Mouse (Mus musculus): ENCODE data around the gene Elavl3. TPM values are rescaled to one million over a fixed set of nuclear protein-coding genes. Genes with fewer than 3 reads are reported as not detected.

The Elavl3 gene
- polyA plus RNA-seq (2015; fragmentation: Nextera tagmentation; extraction: Ambion mirVana), result 0.73 and 1.1 TPM in 2 replicates

DNA sequence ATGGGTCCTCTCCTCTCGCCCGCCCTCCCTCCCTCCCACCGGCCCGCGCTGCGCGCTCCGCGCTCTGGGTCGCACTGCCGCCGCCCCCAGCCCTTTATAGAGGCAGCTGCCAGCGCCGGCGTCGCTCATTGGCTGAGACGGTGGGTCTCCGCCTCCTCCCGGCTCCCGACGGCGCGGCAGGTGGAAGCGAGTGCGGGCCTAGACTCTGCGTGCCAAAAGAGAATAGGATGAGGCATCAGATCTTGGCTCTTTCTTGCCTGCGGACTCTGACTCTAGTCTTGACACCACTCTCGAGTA is at the start of gene Elavl3:
Gene Elavl3, minus strand, starts transcription at position 66 of the 297 bp plus-strand sequence.
- TF ChIP-seq CTCF (IDR thresholded peaks at IDR 0.05; ENCODE audit: low read depth), result no peak
- no peak for TF ChIP-seq EP300 (optimal IDR thresholded peaks at IDR 0.05)
- no peak for ATAC-seq (ENCODE audit: low FRiP score, low TSS enrichment)
- Histone ChIP-seq H3K9ac (ENCODE audit: low read length) (no peak within 1 kb of the TSS), H3K4me2 (replicated peaks; ENCODE audit: low read depth) (peak within 1 kb of the TSS; percentile 50), H3K27ac (replicated peaks) (no peak within 1 kb of the TSS), H3K27me3 (ENCODE audit: control insufficient read depth, insufficient read depth, low read length) (peaks cover 10% of the 10 kb centered on the region; the same call in 1 of the 2 replicates), H3K4me1 (replicated peaks; ENCODE audit: control insufficient read depth, insufficient read depth) (peaks cover 2% of the 10 kb centered on the region; the same call in 1 of the 2 replicates), H3K9me3 (ENCODE audit: control insufficient read depth, low read length) (no peaks in the 10 kb centered on the region), H3K36me3 (ENCODE audit: control insufficient read depth, insufficient read depth, low read length) (no peaks in the 10 kb centered on the region; the same call in 1 of the 2 replicates), H3K4me3 (ENCODE audit: low read depth, low read length) (peak within 1 kb of the TSS; percentile 32)
- under 1% methylated on average over 17 of the region's 28 CpGs for WGBS
- DNase-seq (ENCODE audit: low spot score), result peak; percentile 35

DNA sequence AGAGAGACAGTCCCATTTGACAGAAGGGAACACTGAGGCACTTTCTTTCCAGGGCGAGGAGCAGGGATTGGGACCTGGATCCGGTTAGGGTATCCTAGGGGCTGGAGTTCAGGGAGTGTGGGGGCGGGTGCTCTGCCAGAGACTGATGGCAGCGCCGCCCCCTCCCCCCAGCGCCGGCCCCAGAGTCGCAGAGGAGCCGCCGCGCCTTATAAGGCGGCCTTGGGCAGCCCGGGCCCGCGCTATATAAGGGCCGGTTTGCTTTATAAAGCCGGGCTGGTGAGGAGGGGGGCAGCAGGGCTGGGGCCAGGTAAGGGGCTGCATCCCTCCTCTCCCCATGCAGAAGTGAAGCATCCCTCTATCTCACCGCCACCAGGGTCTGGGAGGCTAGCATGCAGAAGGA is 48.1 kb upstream of the Elavl3 start:
- Histone ChIP-seq H3K9ac (ENCODE audit: low read length) (peak overlapping the region; percentile 60), H3K4me3 (ENCODE audit: low read depth, low read length) (peak overlapping the region; percentile 31), H3K4me2 (replicated peaks; ENCODE audit: low read depth) (peak overlapping the region; percentile 46), H3K4me1 (replicated peaks; ENCODE audit: control insufficient read depth, insufficient read depth) (no peaks in the 10 kb centered on the region), H3K36me3 (ENCODE audit: control insufficient read depth, insufficient read depth, low read length) (no peaks in the 10 kb centered on the region), H3K9me3 (ENCODE audit: control insufficient read depth, low read length) (no peaks in the 10 kb centered on the region), H3K27ac (replicated peaks) (peak overlapping the region; percentile 88), H3K27me3 (ENCODE audit: control insufficient read depth, insufficient read depth, low read length) (no peaks in the 10 kb centered on the region)
- ATAC-seq (ENCODE audit: low FRiP score, low TSS enrichment) (peak; percentile 57; the same call in 1 of the 2 replicates), DNase-seq (ENCODE audit: low spot score) (peak; percentile 24)
- TF ChIP-seq EP300 (optimal IDR thresholded peaks at IDR 0.05) (no peak), CTCF (IDR thresholded peaks at IDR 0.05; ENCODE audit: low read depth) (no peak)
- 3% methylated on average over 17 of the region's 18 CpGs for WGBS

DNA sequence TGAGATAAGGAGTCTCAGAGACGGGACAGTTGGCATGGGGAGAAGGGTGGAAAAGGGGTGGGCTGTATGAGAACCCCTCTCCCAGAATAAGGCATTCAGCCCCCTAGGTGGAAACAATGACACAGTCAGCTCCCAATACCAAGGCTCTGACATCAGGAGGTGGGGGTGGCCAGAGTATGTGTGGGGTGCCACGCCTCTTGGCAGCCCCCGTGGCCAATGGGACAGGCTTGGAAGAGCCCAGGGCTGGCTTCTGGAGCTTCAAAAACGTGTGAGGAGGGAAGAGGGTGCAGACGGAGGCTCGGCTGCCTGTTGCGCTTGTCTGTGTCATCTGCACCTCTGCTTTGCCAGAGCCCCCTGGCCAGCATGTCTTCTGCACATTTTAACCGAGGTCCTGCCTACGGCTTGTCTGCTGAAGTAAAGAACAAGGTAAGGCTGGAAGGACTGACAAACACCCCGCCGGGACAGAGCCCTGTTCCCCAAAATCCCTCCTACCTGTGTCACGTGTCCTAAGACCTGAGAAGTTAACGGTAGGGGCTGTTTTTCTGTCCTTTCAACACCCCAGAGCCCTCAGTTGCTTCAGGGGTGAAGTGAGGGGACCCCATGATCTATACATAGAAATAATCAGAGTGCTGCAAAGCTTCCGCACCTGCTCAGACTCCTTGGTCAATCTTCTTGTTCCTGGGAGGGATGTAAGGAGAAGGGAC is 47.3 kb upstream of the Elavl3 start, which contains the start of gene Cnn1:
Gene Cnn1, plus strand, starts transcription at position 224 of the 704 bp plus-strand sequence.
- WGBS, result 7% methylated on average over 14 of the region's 14 CpGs
- no peak for TF ChIP-seq EP300 (optimal IDR thresholded peaks at IDR 0.05)
- TF ChIP-seq CTCF (IDR thresholded peaks at IDR 0.05; ENCODE audit: low read depth), result no peak
- DNase-seq (ENCODE audit: low spot score) (peak; percentile 58), ATAC-seq (ENCODE audit: low FRiP score, low TSS enrichment) (peak; percentile 67)
- Histone ChIP-seq H3K27me3 (ENCODE audit: control insufficient read depth, insufficient read depth, low read length) (no peaks in the 10 kb centered on the region), H3K27ac (replicated peaks) (peak within 1 kb of the TSS; percentile 88), H3K36me3 (ENCODE audit: control insufficient read depth, insufficient read depth, low read length) (no peaks in the 10 kb centered on the region), H3K4me2 (replicated peaks; ENCODE audit: low read depth) (peak within 1 kb of the TSS; percentile 46), H3K9me3 (ENCODE audit: control insufficient read depth, low read length) (no peaks in the 10 kb centered on the region), H3K4me3 (ENCODE audit: low read depth, low read length) (peak within 1 kb of the TSS; percentile 31), H3K9ac (ENCODE audit: low read length) (peak within 1 kb of the TSS; percentile 60), H3K4me1 (replicated peaks; ENCODE audit: control insufficient read depth, insufficient read depth) (no peaks in the 10 kb centered on the region)

DNA sequence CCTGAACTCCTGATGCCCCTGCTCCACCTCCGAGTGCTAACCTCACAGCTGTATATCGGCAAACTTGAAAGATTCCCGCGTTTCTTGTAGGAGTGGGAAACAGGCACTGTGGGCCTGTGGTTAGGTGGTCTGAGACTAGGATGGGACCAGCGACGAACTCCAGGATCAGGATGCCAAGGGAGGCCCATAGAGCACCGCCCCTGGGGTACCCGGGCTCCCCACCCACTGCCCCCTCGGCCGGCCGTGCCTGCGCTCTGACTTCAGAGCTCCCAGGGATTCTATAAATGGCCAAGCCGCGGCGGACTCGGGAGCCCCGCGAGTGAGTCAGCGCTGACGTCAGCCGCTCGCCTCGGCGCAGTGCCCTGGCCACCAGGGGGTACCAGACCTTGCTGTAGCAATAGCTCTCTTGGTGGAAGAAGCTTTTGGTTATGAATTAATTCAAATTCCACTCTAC is 44.1 kb upstream of the Elavl3 start:
- H3K27ac ChIP-seq (replicated peaks), result no peak overlapping the region; the same call in 1 of the 2 replicates
- no peaks in the 10 kb centered on the region for H3K36me3 ChIP-seq (ENCODE audit: control insufficient read depth, insufficient read depth, low read length)
- H3K27me3 ChIP-seq (ENCODE audit: control insufficient read depth, insufficient read depth, low read length), result no peaks in the 10 kb centered on the region
- H3K4me1 ChIP-seq (replicated peaks; ENCODE audit: control insufficient read depth, insufficient read depth), result no peaks in the 10 kb centered on the region
- DNase-seq (ENCODE audit: low spot score), result peak; percentile 93
- peak overlapping the region; percentile 56 for H3K4me2 ChIP-seq (replicated peaks; ENCODE audit: low read depth)
- ATAC-seq (ENCODE audit: low FRiP score, low TSS enrichment), result peak; percentile 87
- peak overlapping the region; percentile 22; the same call in 1 of the 2 replicates for H3K4me3 ChIP-seq (ENCODE audit: low read depth, low read length)
- peak overlapping the region; percentile 61 for H3K9ac ChIP-seq (ENCODE audit: low read length)
- H3K9me3 ChIP-seq (ENCODE audit: control insufficient read depth, low read length), result no peaks in the 10 kb centered on the region
- under 1% methylated on average over 24 of the region's 24 CpGs for WGBS
- TF ChIP-seq CTCF (IDR thresholded peaks at IDR 0.05; ENCODE audit: low read depth) (peak; percentile 84), EP300 (optimal IDR thresholded peaks at IDR 0.05) (no peak)

DNA sequence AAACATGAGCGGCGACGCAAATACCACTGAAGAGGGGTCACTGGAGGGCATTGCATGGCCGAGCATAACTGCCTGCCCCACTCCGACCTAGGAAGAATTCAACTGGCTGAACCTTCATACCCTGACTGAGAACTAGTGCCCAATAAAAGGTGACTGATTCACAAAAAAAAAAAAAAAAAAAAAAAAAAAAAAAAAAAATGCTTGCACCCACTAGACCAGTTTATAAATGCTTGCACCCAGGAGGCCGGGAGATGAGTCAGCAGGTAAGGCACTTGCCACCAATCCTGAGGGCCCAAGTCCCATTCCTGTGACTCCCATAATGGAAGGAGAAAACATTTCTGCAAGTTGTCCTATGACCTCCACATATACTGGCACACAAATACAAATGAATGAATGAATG is 40.9 kb upstream of the Elavl3 start:
- H3K27ac ChIP-seq (replicated peaks), result no peak overlapping the region
- WGBS, result 79% methylated on average over 6 of the region's 6 CpGs

DNA sequence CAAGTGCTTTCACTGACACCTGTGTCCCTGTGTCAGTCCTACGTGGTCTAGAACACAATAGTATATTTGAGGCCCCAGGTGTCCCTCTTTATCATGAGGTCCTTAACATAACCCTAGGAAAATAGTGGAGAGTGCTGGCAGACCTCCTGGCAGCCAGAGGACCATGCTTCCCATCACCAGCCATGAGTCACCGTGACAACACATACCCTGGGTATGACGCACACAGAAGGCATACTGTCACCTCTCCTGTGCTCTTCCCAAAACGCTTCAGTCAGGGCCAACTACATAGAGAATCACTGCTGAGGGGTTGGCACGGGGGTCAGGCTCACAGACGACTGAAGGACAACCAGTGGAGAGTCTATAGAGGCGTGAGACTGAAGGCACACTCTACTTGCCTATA is 38.2 kb upstream of the Elavl3 start:
- no peak for ATAC-seq (ENCODE audit: low FRiP score, low TSS enrichment)
- H3K36me3 ChIP-seq (ENCODE audit: control insufficient read depth, insufficient read depth, low read length), result no peaks in the 10 kb centered on the region
- 70% methylated on average over 7 of the region's 7 CpGs for WGBS

More for the DNA sequence above, 40.9 kb upstream of the Elavl3 start:
- no peak overlapping the region for H3K4me2 ChIP-seq (replicated peaks; ENCODE audit: low read depth)
- H3K27me3 ChIP-seq (ENCODE audit: control insufficient read depth, insufficient read depth, low read length), result no peaks in the 10 kb centered on the region
- no peaks in the 10 kb centered on the region for H3K36me3 ChIP-seq (ENCODE audit: control insufficient read depth, insufficient read depth, low read length)
- ATAC-seq (ENCODE audit: low FRiP score, low TSS enrichment), result no peak
- no peak overlapping the region for H3K9ac ChIP-seq (ENCODE audit: low read length)
- DNase-seq (ENCODE audit: low spot score), result no peak
- no peaks in the 10 kb centered on the region for H3K4me1 ChIP-seq (replicated peaks; ENCODE audit: control insufficient read depth, insufficient read depth)
- H3K4me3 ChIP-seq (ENCODE audit: low read depth, low read length), result no peak overlapping the region
- no peak for TF ChIP-seq CTCF (IDR thresholded peaks at IDR 0.05; ENCODE audit: low read depth)
- no peak for TF ChIP-seq EP300 (optimal IDR thresholded peaks at IDR 0.05)
- no peaks in the 10 kb centered on the region for H3K9me3 ChIP-seq (ENCODE audit: control insufficient read depth, low read length)

More for the DNA sequence above, 38.2 kb upstream of the Elavl3 start:
- H3K9me3 ChIP-seq (ENCODE audit: control insufficient read depth, low read length), result no peaks in the 10 kb centered on the region
- H3K9ac ChIP-seq (ENCODE audit: low read length), result no peak overlapping the region
- TF ChIP-seq CTCF (IDR thresholded peaks at IDR 0.05; ENCODE audit: low read depth) (no peak), EP300 (optimal IDR thresholded peaks at IDR 0.05) (no peak)
- H3K4me2 ChIP-seq (replicated peaks; ENCODE audit: low read depth), result no peak overlapping the region
- DNase-seq (ENCODE audit: low spot score), result no peak
- no peak overlapping the region for H3K4me3 ChIP-seq (ENCODE audit: low read depth, low read length)
- no peaks in the 10 kb centered on the region for H3K4me1 ChIP-seq (replicated peaks; ENCODE audit: control insufficient read depth, insufficient read depth)
- H3K27me3 ChIP-seq (ENCODE audit: control insufficient read depth, insufficient read depth, low read length), result no peaks in the 10 kb centered on the region
- H3K27ac ChIP-seq (replicated peaks), result no peak overlapping the region

All from stomach, postnatal 0 days (tissue).